Mouse (Mus musculus): ENCODE measurements around the gene Adh6b.

Adh6b gene

GRCm38 (mm10) chr3:138341471-138341870, at the start of gene Adh6b:
Gene Adh6b (plus strand): TSS chr3:138341775.
- no peak for DNase-seq (ENCODE audit: low read depth, low spot score)

GRCm38 (mm10) chr3:138293298-138293895, 48.2 kb upstream of the Adh6b start:
- no peak for DNase-seq (ENCODE audit: low read depth, low spot score)

- no peak for DNase-seq (ENCODE audit: low read depth, low spot score)
Observed at GRCm38 (mm10) chr3:138300130-138300529, 41.4 kb upstream of the Adh6b start.

- DNase-seq (ENCODE audit: low read depth, low spot score) = no peak
Observed at GRCm38 (mm10) chr3:138302676-138303075, 38.9 kb upstream of the Adh6b start.

GRCm38 (mm10) chr3:138303771-138304488, 37.6 kb upstream of the Adh6b start:
- DNase-seq (ENCODE audit: low read depth, low spot score) = no peak

- DNase-seq (ENCODE audit: low read depth, low spot score) = no peak
Observed at GRCm38 (mm10) chr3:138304489-138304871, 37.1 kb upstream of the Adh6b start.

- DNase-seq (ENCODE audit: low read depth, low spot score) = no peak
Observed at GRCm38 (mm10) chr3:138305486-138306289, 35.9 kb upstream of the Adh6b start.

- no peak for DNase-seq (ENCODE audit: low read depth, low spot score)
Observed at GRCm38 (mm10) chr3:138306290-138306683, 35.3 kb upstream of the Adh6b start.

GRCm38 (mm10) chr3:138309910-138310309, 31.7 kb upstream of the Adh6b start:
- no peak for DNase-seq (ENCODE audit: low read depth, low spot score)

GRCm38 (mm10) chr3:138311015-138311414, 30.6 kb upstream of the Adh6b start:
- no peak for DNase-seq (ENCODE audit: low read depth, low spot score)

- no peak for DNase-seq (ENCODE audit: low read depth, low spot score)
Observed at GRCm38 (mm10) chr3:138312965-138313364, 28.6 kb upstream of the Adh6b start, which contains the start of gene Adh6a. Gene Adh6a (plus strand): TSS chr3:138313286.

GRCm38 (mm10) chr3:138316908-138317472, 24.6 kb upstream of the Adh6b start:
- DNase-seq (ENCODE audit: low read depth, low spot score) = no peak

GRCm38 (mm10) chr3:138325001-138325400, 16.6 kb upstream of the Adh6b start:
- DNase-seq (ENCODE audit: low read depth, low spot score) = no peak

GRCm38 (mm10) chr3:138325466-138325865, 16.1 kb upstream of the Adh6b start:
- no peak for DNase-seq (ENCODE audit: low read depth, low spot score)

- no peak for DNase-seq (ENCODE audit: low read depth, low spot score)
Observed at GRCm38 (mm10) chr3:138333910-138334309, 7.7 kb upstream of the Adh6b start.

- no peak for DNase-seq (ENCODE audit: low read depth, low spot score)
Observed at GRCm38 (mm10) chr3:138334320-138334719, 7.3 kb upstream of the Adh6b start.

GRCm38 (mm10) chr3:138335566-138335965, 6.0 kb upstream of the Adh6b start:
- DNase-seq (ENCODE audit: low read depth, low spot score) = no peak

GRCm38 (mm10) chr3:138336104-138336754, 5.3 kb upstream of the Adh6b start:
- no peak for DNase-seq (ENCODE audit: low read depth, low spot score)

- no peak for DNase-seq (ENCODE audit: low read depth, low spot score)
Observed at GRCm38 (mm10) chr3:138347041-138347440, 5.5 kb downstream of the Adh6b start.

- DNase-seq (ENCODE audit: low read depth, low spot score) = no peak
Observed at GRCm38 (mm10) chr3:138352012-138352809, 10.6 kb downstream of the Adh6b start.

GRCm38 (mm10) chr3:138358856-138359255, 17.3 kb downstream of the Adh6b start:
- DNase-seq (ENCODE audit: low read depth, low spot score) = no peak

Measured in embryo, embryonic 11.5 days (tissue).